Mouse (Mus musculus) embryonic facial prominence, embryonic 10.5 days (tissue): ENCODE results near the gene Mpp2. TPM values are rescaled to one million over a fixed set of nuclear protein-coding genes. Genes with fewer than 3 reads are reported as not detected.
A peak's percentile ranks its signal among the peaks of the same experiment; 100 is the strongest.

ENCODE experiments used
- DNase-seq: peaks from one replicate; pipeline ENCODE4 v3.0.0-alpha.2; 2017; ENCODE audit warnings: low spot score
- H3K27ac ChIP-seq: fragments of 300-500 bp; sonication (generic); replicated peaks from 2 replicates; pipeline ENCODE4 v1.5.1; 2016; ENCODE audit warnings: mild to moderate bottlenecking
- H3K27me3 ChIP-seq: fragments of 300-500 bp; sonication (generic); replicated peaks from 2 replicates; pipeline ENCODE4 v1.6.1; 2016; ENCODE audit warnings: low read depth, mild to moderate bottlenecking; ENCODE audit not compliant: poor library complexity, severe bottlenecking
- H3K36me3 ChIP-seq: fragments of 300-500 bp; sonication (generic); replicated peaks from 2 replicates; pipeline ENCODE4 v1.6.1; 2016; ENCODE audit warnings: mild to moderate bottlenecking, moderate library complexity
- H3K4me1 ChIP-seq: fragments of 300-500 bp; sonication (generic); 2 replicates; pipeline ENCODE4 v1.6.1; 2016
- H3K4me3 ChIP-seq: fragments of 300-500 bp; sonication (generic); 2 replicates; pipeline ENCODE4 v1.5.1; 2016; ENCODE audit warnings: mild to moderate bottlenecking, moderate library complexity
- H3K9me3 ChIP-seq: fragments of 300-500 bp; sonication (generic); 2 replicates; pipeline ENCODE4 v1.6.1; 2016; ENCODE audit warnings: mild to moderate bottlenecking
- WGBS: fragments of 180-500 bp; shearing (Covaris S2); methylation state at CpG from one replicate; pipeline ENCODE4 v1.1.7; 2016; 5-methylcytosine and 5-hydroxymethylcytosine counted together
- polyA plus RNA-seq: library from polyadenylated mRNA; unstranded; fragments of >200 nt; fragmentation: Nextera tagmentation; extraction: Ambion mirVana; gene quantifications from 2 replicates; pipeline ENCODE4 v1.2.1, GENCODE M21; 2016

Gene Mpp2
- polyA plus RNA-seq, 1 experiment from 2014 or later: 12.5 TPM

DNA sequence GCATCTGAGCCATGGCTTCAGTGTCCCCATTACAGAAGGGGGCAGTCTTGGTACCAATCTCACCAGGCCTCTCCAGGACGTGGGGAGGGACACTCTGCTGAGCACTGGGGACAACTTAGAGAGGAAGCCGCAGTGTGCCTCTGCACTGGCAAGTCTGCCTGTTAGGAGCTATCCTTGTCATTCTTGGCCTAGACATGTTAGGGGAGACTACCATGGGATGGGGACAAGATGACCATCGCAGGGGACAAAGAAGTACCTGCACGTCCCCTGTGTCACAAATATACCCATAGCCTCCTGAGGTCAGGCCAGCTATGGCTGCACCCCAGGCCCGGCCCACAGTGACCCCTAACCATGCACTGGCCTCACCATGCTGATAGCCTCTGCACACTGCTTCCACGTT lies 44.9 kb downstream of the Mpp2 start:
- Histone ChIP-seq H3K4me3 (no peak overlapping the region), H3K4me1 (peaks cover 11% of the 10 kb centered on the region; the same call in 1 of the 2 replicates), H3K27me3 (peaks cover 1% of the 10 kb centered on the region; the same call in 1 of the 2 replicates), H3K36me3 (0 out of 2 replicates have a peak, but pooled peaks cover 2% of the 10 kb centered on the region), H3K27ac (no peak overlapping the region), H3K9me3 (peaks cover 18% of the 10 kb centered on the region)
- no peak for DNase-seq
- 84% methylated on average over 6 of the region's 6 CpGs for WGBS

DNA sequence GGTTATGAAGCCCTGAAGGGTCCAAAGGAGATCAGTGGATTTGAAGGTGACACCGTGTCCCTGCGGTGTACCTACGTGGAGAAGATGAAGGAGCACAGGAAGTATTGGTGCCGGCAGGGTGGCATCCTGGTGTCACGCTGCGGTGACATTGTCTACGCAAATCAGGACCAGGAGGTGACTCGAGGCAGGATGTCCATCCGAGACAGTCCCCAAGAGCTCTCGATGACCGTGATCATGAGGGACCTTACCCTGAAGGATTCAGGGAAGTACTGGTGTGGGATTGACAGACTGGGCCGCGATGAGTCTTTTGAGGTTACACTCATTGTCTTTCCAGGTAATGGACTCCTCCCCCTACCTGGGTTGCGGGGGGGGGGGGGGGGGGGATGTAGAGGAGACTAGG lies 45.3 kb downstream of the Mpp2 start:
- H3K4me3 ChIP-seq: no peak overlapping the region
- H3K9me3 ChIP-seq: peaks cover 18% of the 10 kb centered on the region
- no peak for DNase-seq
- peaks cover 6% of the 10 kb centered on the region; the same call in 1 of the 2 replicates for H3K27me3 ChIP-seq
- 94% methylated on average over 13 of the region's 14 CpGs for WGBS
- no peak overlapping the region for H3K27ac ChIP-seq
- 0 out of 2 replicates have a peak, but pooled peaks cover 2% of the 10 kb centered on the region for H3K36me3 ChIP-seq
- peaks cover 11% of the 10 kb centered on the region; the same call in 1 of the 2 replicates for H3K4me1 ChIP-seq

DNA sequence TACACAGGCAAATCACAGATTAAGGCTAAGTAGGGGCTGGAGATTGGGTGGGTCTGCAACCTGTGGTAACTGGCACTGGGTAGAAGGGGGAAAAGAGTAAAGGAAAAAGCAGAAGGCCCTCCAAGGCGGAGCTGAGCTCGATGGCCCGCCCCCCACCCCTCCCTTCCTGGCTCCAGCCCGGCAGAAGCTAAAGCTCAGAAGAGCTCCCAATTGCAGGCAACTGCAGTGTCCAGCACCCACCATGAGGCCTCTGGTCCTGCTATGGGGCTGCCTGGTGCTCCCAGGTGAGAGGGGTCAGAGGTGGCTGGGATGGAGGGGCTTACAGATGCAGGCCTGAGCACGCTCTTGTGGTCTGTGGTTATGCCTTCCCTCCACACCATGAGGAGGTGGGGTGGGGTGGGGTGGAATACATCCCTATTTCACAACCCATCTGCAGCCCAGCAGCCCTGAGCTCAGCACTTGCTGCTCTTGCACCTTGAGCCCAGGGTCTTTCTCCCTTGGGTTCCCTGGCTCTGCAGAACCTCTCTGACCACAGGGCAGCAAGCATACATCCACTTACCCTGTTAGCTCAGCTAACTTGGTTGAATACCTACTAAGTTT lies 46.9 kb downstream of the Mpp2 start, which contains the start of gene Cd300lg:
TSS of gene Cd300lg (plus strand) at position 160 of the 600 bp plus-strand sequence.
- H3K27me3 ChIP-seq: peaks cover 9% of the 10 kb centered on the region; the same call in 1 of the 2 replicates
- peaks cover 11% of the 10 kb centered on the region; the same call in 1 of the 2 replicates for H3K4me1 ChIP-seq
- 62% methylated on average over 5 of the region's 5 CpGs for WGBS
- no peak within 1 kb of the TSS for H3K4me3 ChIP-seq
- no peak for DNase-seq
- no peak within 1 kb of the TSS for H3K27ac ChIP-seq
- H3K36me3 ChIP-seq: 0 out of 2 replicates have a peak, but pooled peaks cover 2% of the 10 kb centered on the region
- H3K9me3 ChIP-seq: peaks cover 18% of the 10 kb centered on the region

DNA sequence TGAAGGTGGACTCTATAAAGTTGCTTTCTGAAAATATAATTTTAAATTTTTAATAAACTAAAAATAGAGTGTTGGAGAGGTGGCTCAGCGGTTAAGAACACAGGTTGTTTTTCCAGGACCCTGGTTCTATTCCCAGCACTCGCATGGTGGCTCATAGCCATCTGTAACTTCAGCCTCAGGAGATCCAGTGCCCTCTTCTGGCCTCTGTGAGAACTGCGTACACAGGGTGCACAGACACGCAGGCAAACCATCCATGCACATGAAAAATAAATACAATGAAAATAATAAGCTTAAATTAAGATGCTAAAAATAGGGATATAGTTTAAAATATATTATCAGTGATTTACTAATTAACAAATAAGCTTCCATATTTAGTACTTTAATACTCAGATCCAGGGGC lies 47.7 kb downstream of the Mpp2 start:
- Histone ChIP-seq H3K36me3 (no peaks in the 10 kb centered on the region), H3K27me3 (peaks cover 9% of the 10 kb centered on the region; the same call in 1 of the 2 replicates), H3K9me3 (peaks cover 11% of the 10 kb centered on the region), H3K4me3 (no peak overlapping the region), H3K4me1 (peaks cover 11% of the 10 kb centered on the region; the same call in 1 of the 2 replicates), H3K27ac (no peak overlapping the region)
- 67% methylated on average over 4 of the region's 4 CpGs for WGBS
- no peak for DNase-seq

DNA sequence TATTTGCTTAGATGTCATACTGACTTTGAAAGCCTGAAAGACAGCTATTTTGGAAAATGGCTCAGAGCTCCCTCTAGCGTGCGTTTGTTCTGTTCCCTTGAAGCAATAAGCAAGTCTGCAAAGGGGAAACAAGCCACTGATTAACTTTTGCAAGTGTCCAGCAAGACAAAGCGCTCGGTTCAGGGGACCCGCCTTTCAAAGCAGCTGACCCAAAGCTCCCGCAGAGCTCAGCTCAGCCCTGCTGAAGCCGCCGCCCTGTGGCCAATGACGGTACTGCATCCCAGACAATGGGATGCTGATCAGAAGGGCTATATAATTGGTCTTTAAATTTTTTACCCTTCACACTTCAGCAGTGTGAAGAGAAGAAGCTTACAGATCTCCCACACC lies 48.2 kb downstream of the Mpp2 start:
- peak; percentile 92 for DNase-seq
- Histone ChIP-seq H3K27ac (no peak overlapping the region), H3K9me3 (peaks cover 6% of the 10 kb centered on the region), H3K36me3 (no peaks in the 10 kb centered on the region), H3K27me3 (peaks cover 9% of the 10 kb centered on the region; the same call in 1 of the 2 replicates), H3K4me1 (peaks cover 11% of the 10 kb centered on the region; the same call in 1 of the 2 replicates), H3K4me3 (no peak overlapping the region)
- WGBS: under 1% methylated on average over 9 of the region's 9 CpGs

DNA sequence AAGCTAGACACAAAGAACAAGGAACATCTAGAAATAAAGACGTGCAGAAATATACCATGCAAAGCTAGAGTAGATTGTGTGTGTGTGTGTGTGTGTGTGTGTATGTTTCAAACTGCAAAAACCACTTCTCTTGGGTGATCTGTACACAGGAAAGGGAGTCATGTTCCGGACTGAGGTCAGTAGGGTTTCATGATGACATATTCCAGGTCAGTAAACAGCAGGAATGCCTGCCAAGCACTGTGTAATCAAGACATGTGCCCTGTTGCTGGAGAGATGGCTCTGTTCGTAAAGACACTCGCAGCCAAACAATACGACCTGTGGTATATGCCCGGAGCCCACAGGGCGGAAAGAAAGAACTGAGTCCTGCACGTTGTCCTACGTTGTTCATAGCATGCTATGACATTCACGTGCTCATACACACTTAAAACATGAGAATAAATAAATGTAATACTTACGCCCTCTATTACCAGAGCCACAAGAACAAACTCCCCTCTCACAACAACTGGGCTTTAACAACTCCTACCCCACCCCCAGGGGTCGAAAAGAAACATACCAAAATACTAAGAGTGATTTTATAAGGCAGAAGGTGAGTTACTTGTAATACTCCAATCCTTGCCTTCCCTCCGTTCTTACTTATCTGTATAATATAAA lies 48.7 kb downstream of the Mpp2 start:
- H3K9me3 ChIP-seq: 0 out of 2 replicates have a peak, but pooled peaks cover under 1% of the 10 kb centered on the region
- no peak for DNase-seq
- H3K4me1 ChIP-seq: peaks cover 11% of the 10 kb centered on the region; the same call in 1 of the 2 replicates
- peaks cover 9% of the 10 kb centered on the region; the same call in 1 of the 2 replicates for H3K27me3 ChIP-seq
- H3K27ac ChIP-seq: no peak overlapping the region
- 73% methylated on average over 13 of the region's 13 CpGs for WGBS
- H3K4me3 ChIP-seq: no peak overlapping the region
- no peaks in the 10 kb centered on the region for H3K36me3 ChIP-seq

DNA sequence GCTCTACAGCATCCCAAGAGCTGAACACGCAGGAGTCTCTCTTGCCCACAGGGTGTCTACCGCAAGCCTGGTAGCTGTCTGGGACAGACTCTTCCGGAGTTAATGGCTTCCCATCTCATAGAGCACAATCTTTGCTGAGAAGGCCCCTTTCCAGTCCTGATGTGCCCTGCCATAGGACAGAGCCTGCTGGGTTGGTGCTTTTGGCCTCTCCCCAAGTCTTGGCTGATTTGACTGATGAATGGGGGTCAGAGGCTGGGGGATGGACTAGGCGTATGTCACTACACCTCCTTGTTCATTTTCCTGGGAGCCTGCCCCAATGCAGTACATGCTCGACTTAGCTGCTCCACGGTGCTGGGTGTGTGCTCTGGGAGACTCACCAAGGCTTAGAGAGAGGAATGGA lies 50.5 kb downstream of the Mpp2 start:
- peaks cover 9% of the 10 kb centered on the region; the same call in 1 of the 2 replicates for H3K27me3 ChIP-seq
- H3K4me3 ChIP-seq: no peak overlapping the region
- no peaks in the 10 kb centered on the region for H3K9me3 ChIP-seq
- no peaks in the 10 kb centered on the region for H3K36me3 ChIP-seq
- 79% methylated on average over 6 of the region's 6 CpGs for WGBS
- H3K4me1 ChIP-seq: peaks cover 11% of the 10 kb centered on the region; the same call in 1 of the 2 replicates
- no peak for DNase-seq
- no peak overlapping the region for H3K27ac ChIP-seq

DNA sequence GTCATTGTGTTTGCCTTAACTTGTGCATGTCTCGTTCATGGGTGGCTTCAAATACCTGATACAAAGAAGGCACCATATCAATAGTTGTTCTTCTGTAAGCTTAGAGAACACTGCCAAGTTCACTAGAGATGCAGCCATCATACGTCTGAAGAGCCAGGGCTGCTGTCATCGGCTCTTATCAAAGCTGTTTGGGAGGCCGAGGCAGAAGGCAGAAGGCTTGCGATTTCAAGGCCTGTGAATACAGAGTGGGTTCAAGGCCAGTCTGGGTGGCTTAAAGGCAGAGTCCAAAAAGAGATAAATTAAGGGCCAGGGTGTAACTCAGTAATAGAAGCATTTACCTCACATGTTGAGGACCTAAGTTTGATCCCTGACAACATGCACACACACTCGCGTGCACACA lies 52.0 kb downstream of the Mpp2 start:
- 89% methylated on average over 7 of the region's 7 CpGs for whole genome bisulfite sequencing
- no peak overlapping the region for H3K27ac ChIP-seq
- no peaks in the 10 kb centered on the region for H3K36me3 ChIP-seq
- DNase-seq: no peak
- H3K4me1 ChIP-seq: peaks cover 9% of the 10 kb centered on the region; the same call in 1 of the 2 replicates
- H3K27me3 ChIP-seq: peaks cover 13% of the 10 kb centered on the region; the same call in 1 of the 2 replicates
- no peak overlapping the region for H3K4me3 ChIP-seq
- no peaks in the 10 kb centered on the region for H3K9me3 ChIP-seq

DNA sequence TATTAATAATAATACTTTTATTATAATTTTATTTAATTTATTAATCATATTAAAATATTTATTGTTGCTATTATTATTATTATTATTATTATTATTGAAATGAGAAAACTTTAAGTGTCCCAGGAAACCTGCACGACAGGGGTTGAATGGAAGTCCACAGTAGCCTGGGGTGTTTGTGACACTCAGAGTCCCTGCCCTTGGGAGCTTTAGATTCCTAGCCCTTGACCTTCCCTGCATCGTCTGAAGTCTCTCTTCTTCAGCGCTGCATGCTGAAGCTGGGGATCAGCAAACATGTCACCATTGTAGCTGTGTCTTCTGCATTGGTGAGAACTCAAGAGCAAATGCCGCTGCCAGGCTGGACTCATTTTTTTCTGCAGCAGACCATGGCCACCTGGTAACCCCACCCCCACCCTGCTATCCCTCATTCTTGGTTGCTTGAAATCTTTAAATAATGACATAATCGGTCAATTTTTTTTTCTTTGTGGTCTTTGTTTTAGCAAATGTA lies 52.8 kb downstream of the Mpp2 start:
- Histone ChIP-seq H3K27ac (no peak overlapping the region), H3K9me3 (no peaks in the 10 kb centered on the region), H3K36me3 (no peaks in the 10 kb centered on the region), H3K27me3 (peaks cover 20% of the 10 kb centered on the region; the same call in 1 of the 2 replicates), H3K4me3 (no peak overlapping the region), H3K4me1 (peaks cover 8% of the 10 kb centered on the region; the same call in 1 of the 2 replicates)
- DNase-seq: no peak
- 76% methylated on average over 5 of the region's 5 CpGs for WGBS

DNA sequence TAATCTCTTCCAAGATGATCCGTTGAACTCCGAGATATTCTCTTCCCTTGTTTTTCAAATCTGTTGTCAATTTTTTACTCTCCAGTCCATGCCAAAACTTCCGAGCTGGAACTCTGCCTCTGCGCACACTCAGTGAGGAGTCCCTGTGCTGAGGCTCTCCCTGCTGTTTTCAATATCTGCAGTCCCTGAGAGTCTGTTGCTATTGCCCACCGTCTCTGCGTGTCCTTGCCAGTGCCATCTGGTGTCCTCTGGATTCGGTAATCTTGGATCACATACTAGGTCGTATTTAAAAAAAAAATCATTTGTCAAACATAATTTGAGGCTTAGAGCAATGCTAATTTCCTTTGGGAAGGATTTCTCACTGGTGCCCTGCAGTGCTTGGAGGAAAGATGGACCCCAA lies 53.4 kb downstream of the Mpp2 start:
- Histone ChIP-seq H3K36me3 (no peaks in the 10 kb centered on the region), H3K4me3 (no peak overlapping the region), H3K4me1 (peaks cover 6% of the 10 kb centered on the region; the same call in 1 of the 2 replicates), H3K9me3 (no peaks in the 10 kb centered on the region), H3K27ac (no peak overlapping the region), H3K27me3 (peaks cover 23% of the 10 kb centered on the region; the same call in 1 of the 2 replicates)
- DNase-seq: no peak
- 75% methylated on average over 8 of the region's 8 CpGs for WGBS

DNA sequence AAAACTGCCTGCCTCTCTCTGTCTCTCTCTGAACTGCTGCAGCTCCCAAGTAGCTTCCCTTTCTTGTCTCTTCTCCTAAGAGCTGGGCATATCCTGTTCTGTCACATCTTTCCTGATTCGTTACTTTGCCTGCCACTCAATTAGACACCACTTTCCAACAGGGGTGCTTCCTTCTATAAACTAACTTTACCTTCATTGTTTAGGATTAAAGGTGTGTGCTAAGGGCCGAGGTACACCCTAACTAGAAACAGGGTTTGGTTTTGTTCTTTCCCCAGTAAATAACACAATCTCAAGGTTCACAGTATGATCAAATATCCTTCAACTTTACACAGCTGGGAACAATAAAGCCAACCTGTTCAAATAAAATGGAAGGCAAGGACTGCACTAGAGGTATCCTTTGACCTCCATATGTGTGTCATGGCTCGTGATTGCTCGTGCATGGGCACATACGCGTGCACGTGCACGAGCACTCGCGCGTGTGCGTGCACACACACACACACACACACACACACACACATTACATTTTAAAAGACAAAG lies 55.2 kb downstream of the Mpp2 start:
- Histone ChIP-seq H3K4me3 (no peak overlapping the region), H3K4me1 (0 out of 2 replicates have a peak, but pooled peaks cover under 1% of the 10 kb centered on the region), H3K27me3 (peaks cover 30% of the 10 kb centered on the region), H3K27ac (no peak overlapping the region), H3K36me3 (no peaks in the 10 kb centered on the region), H3K9me3 (no peaks in the 10 kb centered on the region)
- 88% methylated on average over 12 of the region's 12 CpGs for WGBS
- no peak for DNase-seq

DNA sequence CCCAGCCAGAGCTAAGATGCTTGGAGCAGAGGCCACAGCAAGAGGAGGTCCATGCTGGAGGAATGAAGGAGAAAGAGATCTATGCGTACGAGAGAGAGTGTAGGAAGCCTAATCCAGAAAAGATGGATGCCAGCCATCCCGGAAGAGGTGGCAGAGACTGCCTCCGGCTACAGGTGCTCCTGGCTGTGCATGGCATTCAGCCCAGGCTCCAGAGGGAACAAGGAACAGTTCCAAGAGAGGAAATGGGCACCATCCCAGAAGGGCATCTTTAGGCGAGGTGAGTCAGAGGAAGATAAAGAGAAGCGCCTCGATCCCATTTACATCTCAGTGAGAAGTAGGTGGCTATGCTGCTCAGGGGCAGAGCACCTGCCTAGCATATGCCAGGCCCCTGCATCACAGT lies 57.2 kb downstream of the Mpp2 start:
- 84% methylated on average over 7 of the region's 7 CpGs for WGBS
- no peaks in the 10 kb centered on the region for H3K36me3 ChIP-seq
- no peaks in the 10 kb centered on the region for H3K9me3 ChIP-seq
- peaks cover 19% of the 10 kb centered on the region for H3K4me1 ChIP-seq
- peaks cover 35% of the 10 kb centered on the region for H3K27me3 ChIP-seq
- H3K27ac ChIP-seq: no peak overlapping the region
- H3K4me3 ChIP-seq: no peak overlapping the region
- DNase-seq: no peak
